Mouse (Mus musculus): Measurements from ENCODE around the gene Jag1. TPM values are rescaled to one million over a fixed set of nuclear protein-coding genes. Genes with fewer than 3 reads are reported as not detected.

The Jag1 gene
- 10 to 100 TPM in 1 of 4 experiments, 1 to 10 TPM in 3; 8.4 to 10.0 (median 9.1) TPM for total RNA-seq (2022)

GRCm38 (mm10) chr2:137116025-137116674 is at the start of gene Jag1:
Gene Jag1, minus strand, starts transcription at chr2:137116644.
- no peak for DNase-seq (ENCODE audit: low spot score)

- no peak for DNase-seq (ENCODE audit: low spot score)
Measured at GRCm38 (mm10) chr2:137156018-137156417, 39.6 kb upstream of the Jag1 start.

GRCm38 (mm10) chr2:137153825-137154224 is 37.4 kb upstream of the Jag1 start:
- DNase-seq (ENCODE audit: low spot score) = no peak

GRCm38 (mm10) chr2:137153172-137153667 is 36.8 kb upstream of the Jag1 start:
- DNase-seq (ENCODE audit: low spot score) = no peak

GRCm38 (mm10) chr2:137150953-137151352 is 34.5 kb upstream of the Jag1 start:
- no peak for DNase-seq (ENCODE audit: low spot score)

GRCm38 (mm10) chr2:137146938-137147666 is 30.7 kb upstream of the Jag1 start:
- DNase-seq (ENCODE audit: low spot score) = no peak

- DNase-seq (ENCODE audit: low spot score) = no peak
Measured at GRCm38 (mm10) chr2:137138063-137138462, 21.6 kb upstream of the Jag1 start.

- no peak for DNase-seq (ENCODE audit: low spot score)
Measured at GRCm38 (mm10) chr2:137134035-137134434, 17.6 kb upstream of the Jag1 start.

GRCm38 (mm10) chr2:137124861-137125260 is 8.4 kb upstream of the Jag1 start:
- no peak for DNase-seq (ENCODE audit: low spot score)

- DNase-seq (ENCODE audit: low spot score) = peak; percentile 85
Measured at GRCm38 (mm10) chr2:137117321-137117690, 862 bp upstream of the Jag1 start.

- DNase-seq (ENCODE audit: low spot score) = peak; percentile 95
Measured at GRCm38 (mm10) chr2:137116675-137117320, 354 bp upstream of the Jag1 start.

GRCm38 (mm10) chr2:137115241-137116024 is 1.0 kb downstream of the Jag1 start:
- DNase-seq (ENCODE audit: low spot score) = no peak

- peak; percentile 84 for DNase-seq (ENCODE audit: low spot score)
Measured at GRCm38 (mm10) chr2:137114248-137115096, 2.0 kb downstream of the Jag1 start.

GRCm38 (mm10) chr2:137113288-137114061 is 3.0 kb downstream of the Jag1 start:
- no peak for DNase-seq (ENCODE audit: low spot score)

GRCm38 (mm10) chr2:137110214-137110898 is 6.1 kb downstream of the Jag1 start:
- no peak for DNase-seq (ENCODE audit: low spot score)

- DNase-seq (ENCODE audit: low spot score) = no peak
Measured at GRCm38 (mm10) chr2:137109321-137110213, 6.9 kb downstream of the Jag1 start.

GRCm38 (mm10) chr2:137107946-137108345 is 8.5 kb downstream of the Jag1 start:
- no peak for DNase-seq (ENCODE audit: low spot score)

GRCm38 (mm10) chr2:137107203-137107602 is 9.2 kb downstream of the Jag1 start:
- no peak for DNase-seq (ENCODE audit: low spot score)

Measured in heart, adult 8-10 months (tissue).